Mouse (Mus musculus) megakaryocyte progenitor cell, adult 5-6 weeks (primary cell): ENCODE results near the gene Mcoln3. TPM values are rescaled to one million over a fixed set of nuclear protein-coding genes. Genes with fewer than 3 reads are reported as not detected.

Experiments
- ATAC-seq: replicated peaks from 2 replicates; pipeline ENCODE4 v1.8.0; 2016; ENCODE audit warnings: mild to moderate bottlenecking, moderate TSS enrichment, inconsistent platforms; ENCODE audit not compliant: poor library complexity
- total RNA-seq, 2 experiments: library from RNA; stranded (forward) in 1 of 2; stranded (reverse) in 1 of 2; fragments of 157-497, 149-512 nt in 1 of 2; fragments of 200-1000 nt in 1 of 2; gene quantifications; 2 replicates each; pipeline versions ENCODE4 v1.2.3 to v1.2.4; 2015 to 2017

Mcoln3 gene
- total RNA-seq (2015), result 0.07 TPM in 1 of 2 replicates, not detected in the other
- total RNA-seq (2017), result 0.21 and 0.44 TPM in 2 replicates

GRCm38 (mm10) chr3:146117258-146117996 lies at the start of gene Mcoln3:
Gene Mcoln3, plus strand, starts transcription at chr3:146117450.
- ATAC-seq, result peak; percentile 2; the same call in 1 of the 2 replicates

- no peak for ATAC-seq
Measured at GRCm38 (mm10) chr3:146069276-146069675, 48.0 kb upstream of the Mcoln3 start.

GRCm38 (mm10) chr3:146072780-146073179 lies 44.5 kb upstream of the Mcoln3 start:
- ATAC-seq, result peak; percentile 78

- no peak for ATAC-seq
Measured at GRCm38 (mm10) chr3:146080241-146080640, 37.0 kb upstream of the Mcoln3 start.

- no peak for ATAC-seq
Measured at GRCm38 (mm10) chr3:146090988-146091657, 26.1 kb upstream of the Mcoln3 start.

- no peak for ATAC-seq
Measured at GRCm38 (mm10) chr3:146095066-146095465, 22.2 kb upstream of the Mcoln3 start.

GRCm38 (mm10) chr3:146096986-146097385 lies 20.3 kb upstream of the Mcoln3 start:
- peak; percentile 36; the same call in 1 of the 2 replicates for ATAC-seq

GRCm38 (mm10) chr3:146097861-146098260 lies 19.4 kb upstream of the Mcoln3 start:
- ATAC-seq, result no peak

GRCm38 (mm10) chr3:146099925-146100324 lies 17.3 kb upstream of the Mcoln3 start:
- ATAC-seq, result no peak

GRCm38 (mm10) chr3:146102049-146102448 lies 15.2 kb upstream of the Mcoln3 start:
- peak; percentile 60; the same call in 1 of the 2 replicates for ATAC-seq

- peak; percentile 62 for ATAC-seq
Measured at GRCm38 (mm10) chr3:146107116-146107849, 10.0 kb upstream of the Mcoln3 start.

- peak; percentile 82 for ATAC-seq
Measured at GRCm38 (mm10) chr3:146107921-146108571, 9.2 kb upstream of the Mcoln3 start, which contains the start of gene Wdr63. Gene Wdr63, minus strand, starts transcription at chr3:146108130.

GRCm38 (mm10) chr3:146108945-146109344 lies 8.3 kb upstream of the Mcoln3 start:
- 0 out of 2 replicates have a peak, but pooled peaks have one; percentile 15 for ATAC-seq

- ATAC-seq, result peak; percentile 36
Measured at GRCm38 (mm10) chr3:146110358-146110757, 6.9 kb upstream of the Mcoln3 start.

GRCm38 (mm10) chr3:146110916-146111315 lies 6.3 kb upstream of the Mcoln3 start:
- ATAC-seq, result no peak

- ATAC-seq, result peak; percentile 71
Measured at GRCm38 (mm10) chr3:146117997-146118457, 777 bp downstream of the Mcoln3 start.

- ATAC-seq, result peak; percentile 54
Measured at GRCm38 (mm10) chr3:146121310-146122124, 4.3 kb downstream of the Mcoln3 start.

- no peak for ATAC-seq
Measured at GRCm38 (mm10) chr3:146122125-146122420, 4.8 kb downstream of the Mcoln3 start.

- no peak for ATAC-seq
Measured at GRCm38 (mm10) chr3:146122807-146123463, 5.7 kb downstream of the Mcoln3 start.
